Mouse (Mus musculus): ENCODE data around the gene G3bp1. TPM values are rescaled to one million over a fixed set of nuclear protein-coding genes. Genes with fewer than 3 reads are reported as not detected.

The G3bp1 gene
- total RNA-seq (2023), result 33.3 and 39.4 TPM in 2 replicates

DNA sequence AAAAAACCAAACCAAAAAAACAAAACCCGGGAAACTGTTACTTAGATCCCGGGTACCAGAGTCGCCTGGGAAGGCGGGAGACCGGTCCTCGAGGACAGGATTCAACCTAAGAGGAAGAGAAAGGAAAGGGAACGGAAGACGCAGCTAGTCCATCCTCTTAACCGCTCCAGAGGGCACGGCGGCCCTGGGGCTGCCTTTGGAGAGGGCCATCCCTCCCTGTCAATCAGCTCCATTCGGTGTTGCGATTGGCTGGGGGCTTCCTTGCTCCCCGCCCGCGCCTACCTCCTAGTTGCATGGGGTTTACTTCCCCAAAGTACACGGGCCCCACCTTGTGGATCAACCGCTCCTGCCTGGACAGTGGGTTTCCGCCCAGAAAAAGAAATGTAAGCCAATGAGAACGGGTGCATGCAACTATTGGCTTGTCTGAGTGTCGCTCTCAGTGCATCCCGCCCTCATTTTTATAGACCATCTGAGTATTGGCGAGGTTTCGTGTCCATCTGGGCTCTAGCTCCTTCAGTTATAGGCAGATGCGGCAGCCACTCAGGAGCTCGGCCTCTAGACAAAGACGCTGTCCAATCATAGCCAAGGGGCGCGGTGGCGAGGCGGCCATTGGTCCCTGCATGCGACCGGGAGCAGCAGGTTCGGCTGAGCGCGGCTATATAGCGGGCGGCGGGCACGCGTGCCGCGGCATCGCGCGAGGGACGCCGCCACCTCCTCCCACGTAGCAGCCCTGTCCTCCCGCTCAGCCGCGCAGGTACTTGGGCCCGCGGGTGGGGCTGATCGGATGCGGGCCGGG, at the start of gene G3bp1:
G3bp1 (plus strand) TSS at position 638 of the 796 bp plus-strand sequence.

DNA sequence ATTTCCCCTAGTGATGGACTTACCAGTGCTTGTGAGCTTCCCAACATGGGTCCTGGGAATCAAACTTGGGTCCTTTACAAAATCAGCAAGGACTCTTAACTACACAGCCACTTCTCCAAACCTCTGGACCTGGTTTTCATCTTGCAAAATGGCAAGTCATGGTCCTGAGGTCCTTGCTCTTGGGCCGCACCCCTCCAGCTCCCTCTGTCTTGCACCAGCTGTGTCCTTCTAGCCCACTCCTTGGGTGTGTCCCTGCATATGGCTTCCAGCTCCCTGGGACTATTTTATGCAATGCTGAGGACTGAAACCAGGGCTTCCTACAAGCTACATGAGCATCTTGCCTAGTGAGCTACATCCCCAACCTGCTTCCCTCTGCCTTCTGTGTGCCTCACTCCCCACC, 46.5 kb upstream of the G3bp1 start, which contains the start of gene Sparc:
Sparc (minus strand) TSS at position 206 of the 400 bp plus-strand sequence.

DNA sequence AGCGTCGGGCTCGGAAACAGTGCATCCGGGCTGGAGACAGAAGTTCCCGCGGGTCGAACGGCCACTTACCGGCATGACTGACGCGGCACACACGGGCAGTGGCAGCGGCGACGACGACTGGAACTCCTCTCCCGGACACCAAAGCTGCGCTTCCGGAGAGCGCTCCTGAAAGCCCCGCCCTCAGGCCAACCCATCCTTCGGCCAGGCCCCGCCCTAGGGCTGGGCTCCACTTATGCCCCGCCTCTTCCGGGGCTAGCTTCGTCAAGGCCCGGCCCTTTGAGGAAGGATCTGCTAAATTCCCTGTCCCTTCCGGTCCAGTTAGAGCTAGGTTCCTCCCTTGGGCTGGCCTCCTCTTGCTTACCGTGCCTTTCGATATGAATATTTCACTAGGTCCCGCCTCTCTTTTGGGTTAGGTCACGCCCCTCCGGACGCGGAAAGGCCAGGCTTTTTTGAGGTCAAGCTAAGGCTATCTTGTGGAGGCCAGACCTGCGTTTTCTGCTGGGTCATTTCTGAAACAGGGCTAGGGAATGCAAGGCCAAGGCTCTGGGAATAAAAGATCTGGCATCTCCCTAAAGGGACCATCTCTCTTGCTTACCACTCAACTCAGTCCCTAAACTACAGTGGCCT, 8.4 kb upstream of the G3bp1 start, which contains the start of gene Atox1:
Atox1 (minus strand) TSS at position 221 of the 627 bp plus-strand sequence.

Other genes starting within 250 kb of the G3bp1 start
- 0.32 and 0.41 TPM in 2 replicates for gene Fat2, start 133.1 kb upstream of the G3bp1 start, total RNA-seq (2023)
- gene Sparc, start 46.5 kb upstream of the G3bp1 start, total RNA-seq (2023), result 23.9 and 28.5 TPM in 2 replicates
- gene Atox1, start 8.4 kb upstream of the G3bp1 start, total RNA-seq (2023), result 74.3 and 99.1 TPM in 2 replicates
- gene Glra1, start 138.5 kb downstream of the G3bp1 start, total RNA-seq (2023), result not detected in 2 replicates